Mouse (Mus musculus) liver, postnatal 0 days (tissue): Measurements from ENCODE around the gene Tapbpl.

ENCODE experiments used
- CTCF ChIP-seq: sonication (generic); IDR thresholded peaks from 2 replicates; pipeline ENCODE4 v1.5.1; 2016; ENCODE audit warnings: antibody characterized with exemption, low read depth
- EP300 ChIP-seq: IDR thresholded peaks from 2 replicates; pipeline ENCODE4 v1.6.1; 2016; ENCODE audit warnings: antibody characterized with exemption, low read depth, mild to moderate bottlenecking

GRCm38 (mm10) chr6:125267469-125267868 is 35.8 kb upstream of the Tapbpl start:
- TF ChIP-seq CTCF (no peak), EP300 (no peak)
